Mouse (Mus musculus): ENCODE measurements around the gene Kitl.

The Kitl gene

GRCm38 (mm10) chr10:100115570-100115969 is 100.1 kb downstream of the Kitl start:
- DNase-seq (ENCODE audit: low spot score in 2 of 2) = no peak

- no peak for DNase-seq (ENCODE audit: low spot score in 2 of 2)
These were observed 109.0 kb downstream of the Kitl start for GRCm38 (mm10) chr10:100124452-100124851.

GRCm38 (mm10) chr10:100127837-100128743 is 112.7 kb downstream of the Kitl start:
- no peak for DNase-seq (ENCODE audit: low spot score in 2 of 2)

- DNase-seq (ENCODE audit: low spot score in 2 of 2) = no peak
These were observed 116.2 kb downstream of the Kitl start for GRCm38 (mm10) chr10:100131657-100132056.

GRCm38 (mm10) chr10:100132304-100132703 is 116.9 kb downstream of the Kitl start:
- no peak for DNase-seq (ENCODE audit: low spot score in 2 of 2)

- no peak for DNase-seq (ENCODE audit: low spot score in 2 of 2)
These were observed 123.1 kb downstream of the Kitl start for GRCm38 (mm10) chr10:100138552-100138951.

- DNase-seq (ENCODE audit: low spot score in 2 of 2) = no peak
These were observed 132.7 kb downstream of the Kitl start for GRCm38 (mm10) chr10:100148123-100148522.
